Mouse (Mus musculus): Measurements from ENCODE around the gene Noct. TPM values are rescaled to one million over a fixed set of nuclear protein-coding genes. Genes with fewer than 3 reads are reported as not detected.

Noct gene
- total RNA-seq, 2 experiments from 2014 or later: 22.5 to 28.0 TPM

DNA sequence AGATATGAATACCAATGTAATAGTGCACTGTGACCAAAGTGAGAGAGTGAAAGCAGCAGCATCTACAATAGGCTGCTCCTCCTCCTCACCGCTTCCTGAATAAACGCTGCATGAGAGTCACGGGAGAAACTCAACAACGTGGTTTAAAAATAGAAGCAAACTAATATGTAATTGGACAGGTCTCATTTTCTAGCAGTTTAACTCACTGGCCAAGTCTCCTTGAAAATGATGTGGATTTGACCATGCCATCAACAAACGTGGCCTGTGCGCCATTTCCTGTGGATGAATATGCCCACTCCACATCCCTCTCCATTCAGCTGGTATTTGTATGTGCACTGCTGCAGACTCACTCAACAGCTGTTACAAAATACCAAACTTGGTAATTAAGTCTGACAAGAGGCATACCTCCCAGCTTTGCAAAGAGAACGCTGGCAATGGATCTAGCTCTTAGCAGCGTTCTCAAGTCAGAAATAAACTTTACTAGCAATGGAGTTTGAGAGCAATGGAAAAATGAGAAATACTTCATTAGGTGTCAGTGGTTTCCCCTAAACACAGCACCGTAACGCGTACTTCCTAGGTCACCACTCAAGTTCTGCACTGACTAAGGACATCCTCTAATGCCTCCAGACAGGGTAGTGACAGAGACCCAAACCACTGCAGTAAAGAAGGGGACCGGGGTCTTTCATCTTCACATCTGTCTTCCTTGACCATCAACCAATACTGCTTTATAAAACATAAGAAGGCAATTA lies 46.0 kb downstream of the Noct start:
- peak; percentile 31 for DNase-seq (ENCODE audit: low spot score)

DNA sequence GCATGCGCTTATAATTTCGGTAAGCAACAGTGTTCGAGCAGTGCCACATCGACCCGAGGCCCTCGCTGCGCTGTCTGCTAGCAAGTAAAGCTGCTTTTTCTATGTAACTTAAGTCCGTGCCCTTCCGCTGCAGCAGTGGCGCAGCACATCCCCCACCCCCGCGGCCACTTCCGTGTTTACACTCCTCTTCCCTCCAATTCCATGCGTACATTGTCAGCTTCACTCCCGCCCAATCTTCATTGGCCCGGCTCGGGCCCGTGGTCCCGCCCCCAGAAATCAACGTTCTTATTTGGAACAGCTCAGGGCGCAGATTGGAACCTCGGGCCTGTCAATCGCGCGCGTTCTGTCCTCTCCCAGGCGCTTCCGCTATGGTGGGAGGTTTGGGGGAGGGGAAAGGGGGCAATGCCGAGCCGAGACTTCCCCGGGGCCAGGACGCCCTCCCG lies 51.7 kb downstream of the Noct start:
- peak; percentile 99 for DNase-seq (ENCODE audit: low spot score)

GRCm38 (mm10) chr3:51276421-51277111 lies 52.3 kb downstream of the Noct start:
- DNase-seq (ENCODE audit: low spot score): peak; percentile 34

DNA sequence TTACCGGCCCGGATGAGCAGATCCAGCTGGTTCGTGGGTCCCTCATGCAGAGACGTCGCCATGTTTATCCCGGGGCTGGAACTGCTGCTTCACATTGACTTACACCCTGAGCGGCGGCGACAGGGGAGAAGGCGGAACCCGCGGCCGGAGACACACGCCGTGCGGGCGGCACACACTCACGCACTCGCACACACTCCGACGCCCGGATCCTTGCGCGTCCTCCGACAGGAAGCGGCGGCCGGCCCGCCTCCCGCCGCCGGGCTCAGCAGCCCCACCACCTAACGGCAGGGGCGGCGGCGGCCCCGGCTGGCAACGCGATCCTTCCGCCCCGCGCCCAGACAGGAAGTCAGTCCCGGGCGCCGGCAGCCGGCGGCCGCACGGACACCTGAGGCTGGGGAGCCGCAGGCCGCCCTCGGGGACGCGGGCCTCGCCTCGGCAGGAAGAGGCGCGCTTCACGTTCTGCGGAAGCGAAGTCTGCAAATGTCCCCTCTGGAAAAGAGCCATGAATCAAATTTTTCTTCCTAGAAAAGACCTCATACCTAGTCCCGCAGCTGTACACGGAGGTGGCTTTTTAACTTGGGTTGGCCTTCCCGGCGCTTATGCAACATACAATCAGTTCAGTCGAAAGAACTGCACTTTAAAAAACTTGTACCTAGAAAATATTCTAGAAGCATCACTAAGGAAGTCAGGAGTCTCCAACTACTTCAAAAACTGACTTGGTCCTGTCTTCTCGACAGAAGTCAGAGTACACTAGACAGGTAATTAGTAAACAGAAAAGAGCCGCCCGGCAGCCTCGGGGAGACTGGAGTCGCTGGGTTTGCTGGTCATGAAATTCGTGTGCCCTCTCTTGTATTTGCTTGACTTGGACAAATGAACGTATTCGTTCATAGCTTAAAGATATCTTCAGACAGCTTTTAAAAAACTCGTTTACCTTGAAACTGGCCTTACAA lies 53.2 kb downstream of the Noct start:
- peak; percentile 81 for DNase-seq (ENCODE audit: low spot score)

GRCm38 (mm10) chr3:51278433-51278832 lies 54.2 kb downstream of the Noct start:
- DNase-seq (ENCODE audit: low spot score): no peak

DNA sequence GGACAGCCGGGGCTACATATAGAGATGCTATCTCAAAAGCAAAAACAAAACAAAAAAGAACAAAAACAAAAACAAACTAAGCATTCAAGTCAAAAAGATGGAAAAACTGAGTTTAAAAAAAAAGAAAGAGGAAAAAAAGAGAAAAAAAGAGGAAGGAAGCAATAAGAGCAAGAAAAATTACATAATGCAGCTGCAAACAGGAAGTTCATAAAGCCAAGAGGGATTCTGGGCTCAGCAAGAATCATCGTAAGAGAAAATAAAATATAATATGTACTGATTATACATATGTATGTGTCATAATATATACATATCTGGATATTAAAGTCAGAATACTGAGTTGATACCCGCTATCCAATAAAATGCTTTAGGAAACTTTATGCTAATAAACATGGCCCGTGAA lies 57.5 kb downstream of the Noct start:
- DNase-seq (ENCODE audit: low spot score): no peak

GRCm38 (mm10) chr3:51284375-51284774 lies 60.1 kb downstream of the Noct start:
- DNase-seq (ENCODE audit: low spot score): no peak

GRCm38 (mm10) chr3:51288880-51289821 lies 64.9 kb downstream of the Noct start:
- peak; percentile 84 for DNase-seq (ENCODE audit: low spot score)

DNA sequence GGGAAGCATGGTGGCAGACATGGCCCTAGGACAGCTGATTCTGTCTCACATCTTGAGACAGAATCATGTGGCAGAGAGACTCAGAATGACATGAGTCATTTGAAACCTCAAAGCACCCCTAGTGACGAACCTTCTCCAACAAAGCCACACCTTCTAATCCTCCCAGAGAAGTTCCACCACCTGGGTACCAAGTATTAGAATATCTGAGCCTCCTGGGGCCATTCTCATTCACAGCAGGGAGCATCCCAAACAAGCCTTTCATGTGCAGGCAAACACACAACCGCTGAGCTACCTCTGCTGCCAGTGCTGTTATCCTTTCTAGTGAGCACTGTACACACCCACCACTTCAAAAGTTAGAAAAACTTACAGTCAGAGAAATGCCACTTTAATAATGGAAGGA lies 70.0 kb downstream of the Noct start:
- DNase-seq (ENCODE audit: low spot score): no peak

DNA sequence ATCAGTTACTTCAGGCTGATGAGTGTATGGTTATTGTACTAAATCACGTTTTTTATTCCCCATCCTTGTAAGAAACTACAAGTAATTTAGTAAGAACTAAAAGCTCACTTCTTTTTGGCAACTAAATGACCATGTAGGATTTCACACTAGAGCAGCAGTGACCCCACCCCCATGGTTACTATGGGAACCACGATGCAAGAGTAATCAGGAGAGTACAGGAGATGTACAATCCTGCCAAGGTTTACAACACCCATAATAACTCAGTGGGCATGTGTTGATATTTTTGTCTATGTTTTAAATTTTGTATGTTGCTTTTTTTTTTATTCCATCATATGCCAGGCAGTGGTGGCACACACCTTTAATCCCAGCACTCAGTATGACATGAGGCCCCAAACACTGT lies 71.0 kb downstream of the Noct start:
- no peak for DNase-seq (ENCODE audit: low spot score)

DNA sequence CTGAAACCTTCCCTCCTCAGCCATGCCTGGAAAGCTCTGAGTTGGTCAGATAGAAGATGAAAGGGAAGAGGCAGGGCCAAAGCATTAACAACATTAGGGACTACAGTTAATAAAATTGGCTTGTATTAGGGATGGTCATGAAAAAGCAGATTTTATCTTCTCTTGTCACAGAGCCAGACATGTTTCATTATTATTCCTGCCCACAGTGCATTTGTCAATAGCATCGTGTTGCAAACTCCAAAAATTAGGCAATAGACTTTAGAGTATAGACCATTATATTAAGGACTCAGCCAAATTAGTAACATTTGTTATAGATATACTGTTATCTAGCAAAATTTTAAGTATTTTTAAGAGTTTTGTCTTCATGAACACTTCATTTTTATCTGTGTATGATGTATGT lies 72.5 kb downstream of the Noct start:
- no peak for DNase-seq (ENCODE audit: low spot score)

Small RNAs within 50 kb of the gene (microRNA-seq; reads per million reads assigned to microRNA genes)
- gene Gm24282: not detected

Other genes with a start within 250 kb of the Noct start
- gene Elf2, start 116.2 kb downstream of the Noct start, total RNA-seq (2021): 10 to 100 TPM; 38.5 to 43.6 TPM
- gene Mgarp, start 172.3 kb downstream of the Noct start, total RNA-seq (2021): under 1 TPM in 1 of 2 experiments, not detected in 1; 0.25 TPM
- 1,000 to 10,000 TPM in 1 of 2 experiments, 100 to 1,000 TPM in 1; 945 to 1,002 TPM for gene Ndufc1, start 184.5 kb downstream of the Noct start, total RNA-seq (2021)
- 10 to 100 TPM; 40.4 to 47.5 TPM for gene Naa15, start 190.7 kb downstream of the Noct start, total RNA-seq (2021)

All from gastrocnemius, adult 18-20 months (tissue).